Mouse (Mus musculus): ENCODE results near the gene Cbr3. TPM values are rescaled to one million over a fixed set of nuclear protein-coding genes. Genes with fewer than 3 reads are reported as not detected.

Cbr3 gene
- total RNA-seq, 2 experiments from 2014 or later = 14.5 to 15.9 TPM

- intact Hi-C loops (cut with DNase I) = no loop called here
- DNase-seq (ENCODE audit: low spot score in 2 of 2) = no peak
Observed at GRCm38 (mm10) chr16:93709217-93709616, 26.2 kb downstream of the Cbr3 start.

GRCm38 (mm10) chr16:93710924-93711323, 27.9 kb downstream of the Cbr3 start:
- intact Hi-C loops (cut with DNase I) = no loop called here
- DNase-seq (ENCODE audit: low spot score in 2 of 2) = peak; percentile 75 to 77

GRCm38 (mm10) chr16:93711411-93712188, 28.6 kb downstream of the Cbr3 start, which contains the start of gene Dop1b:
Gene Dop1b (plus strand): TSS chr16:93711904.
- peak; percentile 98 for DNase-seq (ENCODE audit: low spot score in 2 of 2)
- intact Hi-C loops (cut with DNase I) = no loop called here

- intact Hi-C loops (cut with DNase I) = no loop called here
- DNase-seq (ENCODE audit: low spot score in 2 of 2) = no peak
Observed at GRCm38 (mm10) chr16:93712189-93712885, 29.3 kb downstream of the Cbr3 start.

GRCm38 (mm10) chr16:93712966-93713365, 30.0 kb downstream of the Cbr3 start:
- intact Hi-C loops (cut with DNase I) = no loop called here
- no peak for DNase-seq (ENCODE audit: low spot score in 2 of 2)

- intact Hi-C loops (cut with DNase I) = no loop called here
- DNase-seq (ENCODE audit: low spot score in 2 of 2) = peak; percentile 27 to 32
Observed at GRCm38 (mm10) chr16:93714426-93714825, 31.4 kb downstream of the Cbr3 start.

GRCm38 (mm10) chr16:93715826-93716225, 32.8 kb downstream of the Cbr3 start:
- no peak for DNase-seq (ENCODE audit: low spot score in 2 of 2)
- intact Hi-C loops (cut with DNase I) = no loop called here

GRCm38 (mm10) chr16:93717299-93717703, 34.3 kb downstream of the Cbr3 start:
- intact Hi-C loops (cut with DNase I) = no loop called here
- DNase-seq (ENCODE audit: low spot score in 2 of 2) = peak; percentile 39

GRCm38 (mm10) chr16:93721771-93722170, 38.8 kb downstream of the Cbr3 start:
- intact Hi-C loops (cut with DNase I) = no loop called here
- no peak for DNase-seq (ENCODE audit: low spot score in 2 of 2)

- intact Hi-C loops (cut with DNase I) = no loop called here
- no peak for DNase-seq (ENCODE audit: low spot score in 2 of 2)
Observed at GRCm38 (mm10) chr16:93722476-93722875, 39.5 kb downstream of the Cbr3 start.

GRCm38 (mm10) chr16:93725417-93726144, 42.6 kb downstream of the Cbr3 start:
- no peak for DNase-seq (ENCODE audit: low spot score in 2 of 2)
- intact Hi-C loops (cut with DNase I) = no loop called here

- no peak for DNase-seq (ENCODE audit: low spot score in 2 of 2)
- intact Hi-C loops (cut with DNase I) = no loop called here
Observed at GRCm38 (mm10) chr16:93726186-93726585, 43.2 kb downstream of the Cbr3 start.

GRCm38 (mm10) chr16:93728676-93729075, 45.7 kb downstream of the Cbr3 start:
- intact Hi-C loops (cut with DNase I) = no loop called here
- no peak for DNase-seq (ENCODE audit: low spot score in 2 of 2)

- peak; percentile 20 to 36 for DNase-seq (ENCODE audit: low spot score in 2 of 2)
- intact Hi-C loops (cut with DNase I) = no loop called here
Observed at GRCm38 (mm10) chr16:93729801-93730721, 47.0 kb downstream of the Cbr3 start.

GRCm38 (mm10) chr16:93731310-93731709, 48.3 kb downstream of the Cbr3 start:
- no peak for DNase-seq (ENCODE audit: low spot score in 2 of 2)
- intact Hi-C loops (cut with DNase I) = no loop called here

GRCm38 (mm10) chr16:93732875-93733569, 50.0 kb downstream of the Cbr3 start:
- intact Hi-C loops (cut with DNase I) = no loop called here
- DNase-seq (ENCODE audit: low spot score in 2 of 2) = no peak

GRCm38 (mm10) chr16:93739251-93739650, 56.2 kb downstream of the Cbr3 start:
- DNase-seq (ENCODE audit: low spot score in 2 of 2) = no peak
- intact Hi-C loops (cut with DNase I) = no loop called here
